Mouse (Mus musculus): ENCODE measurements around the gene Cers5.
"Not testable (repeated sequence)": the region's sequence is repeated elsewhere in the genome, so short reads cannot be mapped to it uniquely, and the experiment has no call there.

The Cers5 gene

GRCm38 (mm10) chr15:99790464-99790863, 17.8 kb upstream of the Cers5 start:
- no peak for DNase-seq (ENCODE audit: low spot score)

- DNase-seq (ENCODE audit: low spot score): peak; percentile 3
Measured at GRCm38 (mm10) chr15:99787625-99788120, 15.0 kb upstream of the Cers5 start.

DNA sequence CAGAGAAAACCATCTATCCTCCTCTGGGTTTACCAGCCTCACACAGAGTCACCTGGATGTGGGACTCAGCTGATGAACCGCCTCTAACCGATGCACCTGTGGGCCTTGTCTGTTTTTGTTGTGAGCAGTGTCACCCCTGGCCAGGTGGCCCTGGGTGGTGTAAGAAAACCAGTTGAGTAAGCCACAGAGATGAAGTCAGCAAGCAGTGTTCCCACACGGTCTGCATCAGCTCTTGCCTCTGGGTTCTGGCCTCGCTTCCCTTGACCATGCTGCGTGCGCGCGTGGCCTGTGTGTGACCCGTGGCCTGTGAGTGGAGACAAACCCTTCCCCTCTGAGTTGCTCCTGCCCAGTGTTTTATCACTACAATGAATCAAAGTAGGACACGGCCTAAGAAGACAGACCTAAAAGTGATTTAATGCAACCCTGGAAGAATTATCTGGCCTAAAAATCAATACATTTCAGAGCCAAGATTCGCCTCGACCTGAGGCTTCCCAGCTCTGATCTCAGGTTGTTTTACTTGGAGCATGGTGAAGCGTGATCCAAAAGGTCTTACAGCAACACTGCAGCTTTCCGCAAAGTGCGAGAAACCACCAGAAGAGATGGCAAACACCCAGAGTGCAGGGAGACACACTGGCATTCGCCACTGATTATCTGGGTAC, 6.1 kb upstream of the Cers5 start:
- no peak for DNase-seq (ENCODE audit: low spot score)

DNA sequence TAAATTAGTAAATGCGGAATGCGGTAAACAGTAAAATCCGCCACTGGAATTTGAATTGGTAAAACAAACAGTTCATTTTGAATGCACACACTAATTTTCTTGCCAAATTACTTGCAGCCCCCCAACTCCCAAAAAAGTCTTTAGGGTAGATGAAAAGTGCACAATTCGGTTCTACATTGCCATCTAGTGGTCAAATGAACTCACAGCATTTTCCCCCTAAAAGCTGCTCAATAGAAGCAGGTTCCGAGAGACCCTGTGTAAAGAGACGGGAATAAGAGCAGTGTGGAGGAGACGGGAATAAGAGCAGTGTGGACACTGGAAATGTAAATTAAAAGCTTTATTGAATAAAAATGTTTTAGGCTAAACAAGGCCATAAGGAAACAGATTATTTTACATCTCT, 5.5 kb upstream of the Cers5 start:
- peak; percentile 23 for DNase-seq (ENCODE audit: low spot score)

GRCm38 (mm10) chr15:99772925-99773324, 240 bp upstream of the Cers5 start:
- DNase-seq (ENCODE audit: low spot score): no peak

DNA sequence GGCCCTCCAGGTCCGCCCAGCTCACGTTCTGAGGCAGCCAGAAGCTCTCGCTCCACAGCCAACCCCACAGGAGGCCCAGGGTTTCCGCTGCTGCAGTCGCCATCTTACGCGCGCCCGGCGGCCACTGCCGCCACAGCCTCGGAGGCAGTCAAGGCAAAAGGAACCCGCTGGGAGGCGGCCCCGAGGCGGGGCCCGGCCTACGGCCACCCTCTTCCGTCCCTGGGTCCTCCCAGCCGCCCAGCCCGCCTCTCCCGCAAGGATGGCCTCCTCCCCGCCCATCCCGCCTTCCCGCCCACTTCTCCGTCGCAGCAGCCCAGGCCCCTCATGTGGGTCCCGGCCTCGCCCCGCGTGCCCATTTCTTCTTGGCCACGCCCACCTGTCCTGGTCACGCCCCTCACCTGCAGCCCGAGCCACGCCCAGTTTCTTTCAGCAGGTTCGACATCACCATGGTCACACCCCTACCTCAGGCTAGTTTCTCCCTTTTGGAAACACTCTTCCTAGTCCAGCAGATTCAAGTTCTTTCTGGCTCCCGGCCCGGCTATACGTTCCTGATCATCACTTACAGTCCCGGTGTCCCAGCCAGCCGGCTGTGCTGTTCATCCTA, 306 bp downstream of the Cers5 start:
- DNase-seq (ENCODE audit: low spot score): peak; percentile 82

DNA sequence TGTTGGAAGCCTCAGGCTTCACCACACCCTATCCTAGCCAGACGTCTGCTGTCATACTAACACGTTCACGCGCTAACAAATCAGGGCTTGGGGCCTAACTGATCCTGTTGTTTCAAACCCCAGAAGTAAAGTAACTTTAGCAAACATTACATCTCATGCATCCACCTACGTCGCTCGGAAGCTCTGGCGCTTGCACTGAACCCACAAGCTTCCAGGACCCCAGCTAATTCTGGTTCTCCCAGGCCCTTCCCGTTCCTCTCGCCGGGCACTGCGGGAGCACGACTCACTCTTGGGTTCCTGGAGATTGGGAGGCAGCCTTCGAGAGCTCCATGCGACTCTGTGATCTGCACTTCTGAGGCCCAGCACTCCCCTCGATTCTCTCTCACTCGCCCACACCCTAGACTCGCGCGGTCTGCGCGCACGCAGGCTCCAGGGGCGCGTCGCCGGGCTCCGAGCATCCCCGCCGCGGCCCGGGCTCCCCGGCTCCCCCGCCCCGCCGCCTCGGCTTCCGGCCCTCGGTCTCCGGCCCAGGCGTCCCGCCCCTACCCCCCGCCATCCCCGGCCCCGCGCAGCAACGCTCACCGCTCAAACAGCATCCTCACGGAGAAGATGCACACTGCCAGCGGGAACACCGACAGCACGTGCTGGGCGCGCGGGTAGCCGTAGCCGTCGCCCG, 946 bp downstream of the Cers5 start:
- DNase-seq (ENCODE audit: low spot score): peak; percentile 41

DNA sequence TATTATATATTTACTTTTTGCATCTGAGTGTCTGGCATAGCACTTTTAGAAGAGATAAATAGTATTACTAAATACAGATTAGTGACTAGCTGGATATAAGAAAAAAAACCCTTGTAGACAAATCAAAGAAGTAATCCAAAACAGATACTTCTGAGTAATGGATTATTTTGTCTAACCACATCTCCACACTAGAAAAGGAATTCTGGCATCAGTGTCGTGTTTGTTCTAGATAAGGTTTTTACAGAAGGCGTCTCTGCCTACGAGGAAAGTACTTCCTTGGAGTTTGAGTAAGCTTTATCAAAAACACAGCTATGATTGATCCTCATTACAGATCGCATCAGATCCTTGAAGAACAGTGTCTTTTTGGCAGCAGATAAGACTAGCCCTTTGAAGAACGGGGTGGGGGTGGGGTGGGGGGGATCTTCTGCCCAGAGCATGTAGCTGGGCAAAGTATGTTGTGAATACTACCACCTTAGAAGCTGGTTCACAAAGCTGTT, 1.6 kb downstream of the Cers5 start:
- DNase-seq (ENCODE audit: low spot score): no peak

DNA sequence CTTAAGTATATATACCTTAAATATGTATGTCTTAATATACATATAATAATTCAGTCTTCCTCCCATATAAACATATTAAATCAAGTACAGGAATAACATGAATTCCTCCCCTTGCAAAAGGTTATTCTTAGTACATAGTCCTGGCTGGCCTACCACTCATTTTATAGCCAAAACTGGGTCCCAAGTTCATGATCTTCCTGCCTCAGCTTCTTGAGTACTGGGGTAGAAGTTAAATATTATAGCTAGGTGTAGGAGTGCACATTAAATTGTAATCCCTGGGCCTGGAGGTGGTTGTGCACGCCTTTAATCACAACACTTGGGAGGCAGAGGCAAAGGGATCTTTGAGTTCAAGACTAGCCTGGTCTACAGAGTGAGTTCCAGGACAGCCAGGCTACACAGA, 3.9 kb downstream of the Cers5 start:
- DNase-seq (ENCODE audit: low spot score): no peak

DNA sequence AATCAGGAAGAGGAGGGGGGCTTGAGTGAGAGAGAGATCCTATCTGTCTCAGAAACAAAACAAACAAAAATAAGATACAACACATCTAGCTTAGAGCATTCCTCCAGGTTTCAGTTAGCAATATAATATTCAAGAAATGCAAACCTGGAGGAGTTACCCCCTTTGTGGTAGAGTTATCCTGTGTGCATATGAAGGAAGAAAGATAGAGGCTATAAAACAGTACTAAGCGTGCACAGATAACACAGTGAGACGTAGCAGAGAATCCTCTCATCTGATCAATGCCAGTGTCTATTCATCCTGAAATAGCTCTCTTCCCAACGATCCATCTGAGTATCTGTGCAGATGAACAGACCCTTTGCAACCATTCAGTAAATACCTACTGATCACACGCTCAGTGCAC, 5.2 kb downstream of the Cers5 start:
- no peak for DNase-seq (ENCODE audit: low spot score)

DNA sequence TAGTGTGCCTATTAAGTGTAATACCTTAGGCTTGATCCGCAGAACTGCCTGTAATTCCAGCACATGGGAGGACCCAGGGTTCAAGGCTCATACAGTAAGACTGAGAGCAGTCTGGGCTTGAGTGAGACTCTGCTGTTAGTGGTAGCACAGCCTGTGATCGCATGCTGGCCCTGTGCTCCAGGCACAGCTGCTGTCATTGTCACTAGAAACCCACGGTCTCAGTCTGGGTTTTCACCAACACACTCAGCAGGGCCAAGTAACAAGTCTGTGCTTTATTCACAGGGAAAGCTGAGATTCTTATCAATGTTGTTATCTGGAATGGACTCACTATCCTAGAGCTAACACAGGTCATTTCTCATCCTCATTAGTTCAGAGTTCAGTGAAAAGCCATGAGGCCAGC, 18.5 kb downstream of the Cers5 start:
- DNase-seq (ENCODE audit: low spot score): no peak

DNA sequence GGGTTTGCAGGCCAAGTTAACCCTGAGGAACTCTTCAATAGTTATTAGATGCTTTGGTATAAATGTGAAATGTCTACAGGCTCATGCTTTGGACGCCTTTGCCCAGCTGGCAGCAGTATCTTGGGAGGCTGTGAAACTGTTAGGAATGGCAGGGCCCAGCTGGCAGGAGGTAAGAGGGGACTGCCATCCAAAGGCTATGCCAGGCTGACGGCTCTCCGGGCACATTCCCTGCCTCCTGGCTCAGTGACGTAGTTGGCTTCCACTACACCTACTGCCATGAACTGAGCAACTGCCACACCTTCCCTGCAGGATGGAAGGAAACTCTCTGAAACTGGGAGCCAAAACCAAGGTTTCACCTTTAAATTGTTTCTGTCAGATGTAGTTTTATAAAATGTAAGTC, 32.5 kb downstream of the Cers5 start:
- DNase-seq (ENCODE audit: low spot score): no peak

- DNase-seq (ENCODE audit: low spot score): no peak
Measured at GRCm38 (mm10) chr15:99736675-99737074, 36.0 kb downstream of the Cers5 start.

GRCm38 (mm10) chr15:99735631-99736030, 37.1 kb downstream of the Cers5 start:
- DNase-seq (ENCODE audit: low spot score): peak; percentile 98

- DNase-seq (ENCODE audit: low spot score): no peak
Measured at GRCm38 (mm10) chr15:99733186-99733585, 39.5 kb downstream of the Cers5 start.

DNA sequence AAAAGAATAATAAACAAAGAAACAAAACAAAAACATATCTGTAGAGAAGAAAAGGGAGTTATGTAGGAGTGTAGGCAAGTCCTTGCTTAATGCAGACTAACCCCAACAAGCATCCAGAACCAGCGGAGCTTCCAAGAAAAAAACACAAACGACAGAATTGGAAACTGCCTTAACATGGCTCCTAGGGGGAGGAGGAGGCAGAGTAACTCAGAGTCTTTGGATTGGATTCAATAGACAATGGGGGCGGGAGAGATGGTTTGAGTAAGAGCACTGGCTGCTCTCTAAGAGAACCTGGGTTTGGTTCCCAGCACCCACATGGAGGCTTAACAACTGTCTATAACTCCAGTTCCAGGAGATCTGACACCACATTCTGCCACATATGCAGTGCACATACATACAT, 41.0 kb downstream of the Cers5 start:
- DNase-seq (ENCODE audit: low spot score): no peak

- no peak for DNase-seq (ENCODE audit: low spot score)
Measured at GRCm38 (mm10) chr15:99731167-99731566, 41.5 kb downstream of the Cers5 start.

GRCm38 (mm10) chr15:99729056-99729783, 43.5 kb downstream of the Cers5 start:
- DNase-seq (ENCODE audit: low spot score): peak; percentile 26

DNA sequence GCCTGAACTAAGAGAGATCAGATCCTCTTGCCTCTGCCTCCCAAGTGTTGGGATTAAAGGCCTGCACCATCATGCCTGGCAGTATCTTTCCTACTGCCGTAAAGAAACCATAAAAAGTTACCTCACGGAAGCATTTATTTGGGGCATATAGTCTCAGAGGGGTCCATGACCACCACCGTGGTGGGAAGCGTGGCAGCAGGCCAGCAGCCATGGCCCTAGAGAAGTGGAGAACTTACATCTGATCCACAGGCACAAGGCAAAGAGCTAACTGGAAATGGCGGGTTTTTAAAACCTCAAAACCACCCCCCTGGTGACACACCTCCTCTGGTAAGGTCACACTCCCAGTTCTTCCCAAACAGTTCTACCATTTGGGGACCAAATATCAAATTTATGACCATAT, 44.5 kb downstream of the Cers5 start:
- no peak for DNase-seq (ENCODE audit: low spot score)

- DNase-seq (ENCODE audit: low spot score): no peak
Measured at GRCm38 (mm10) chr15:99727525-99727924, 45.2 kb downstream of the Cers5 start.

GRCm38 (mm10) chr15:99727039-99727438, 45.6 kb downstream of the Cers5 start:
- DNase-seq (ENCODE audit: low spot score): not testable (repeated sequence)

DNA sequence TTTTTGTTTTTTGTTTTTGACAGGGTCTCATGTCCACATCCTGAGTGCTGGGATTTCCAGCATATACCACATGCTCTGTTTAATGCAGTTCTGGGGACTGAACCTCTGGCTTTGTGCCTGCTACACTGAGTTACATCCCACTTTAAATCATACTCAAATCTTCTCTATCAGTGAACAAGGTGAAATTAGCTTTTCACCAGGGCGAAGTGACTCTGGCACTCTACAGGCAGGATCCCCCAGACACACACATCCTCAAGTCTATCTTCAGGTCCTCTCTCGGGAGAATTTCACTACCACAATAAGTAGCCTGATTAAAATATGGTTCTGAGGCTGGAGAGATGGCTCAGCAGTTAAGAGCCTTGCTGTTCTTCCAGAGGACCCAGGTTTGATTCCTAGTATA, 46.1 kb downstream of the Cers5 start:
- DNase-seq (ENCODE audit: low spot score): no peak
